10 mouse cellular contexts compared by ENCODE assay signal in the genomic region with DNA sequence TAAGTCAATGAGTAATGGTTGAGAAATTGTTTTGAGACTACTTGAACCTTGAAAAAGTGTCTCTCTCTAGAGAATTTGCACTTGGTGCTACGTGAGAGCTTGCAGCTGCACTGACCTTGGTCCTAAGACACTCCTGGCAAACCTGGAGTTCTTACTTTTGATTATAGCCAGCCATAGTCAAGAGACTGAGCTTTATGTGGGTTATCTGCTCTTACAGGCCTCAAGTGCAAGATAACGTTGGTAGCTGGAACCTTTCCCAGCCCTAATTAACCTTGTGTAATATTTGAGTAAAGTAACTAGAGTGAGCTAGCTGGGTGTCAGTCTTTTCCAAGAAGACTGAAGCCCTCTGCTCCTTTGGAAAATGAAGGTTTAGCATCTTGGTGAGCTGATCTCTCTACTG. TPM values are rescaled to one million over a fixed set of nuclear protein-coding genes. Genes with fewer than 3 reads are reported as not detected.
DNase-seq lines count a peak whose midpoint lies in the region; ATAC-seq and TF ChIP-seq lines count a peak whose summit lies in the region.
"Had no signal": no experiment of that assay in that cellular context is flagged by ENCODE, and none has a peak within 500 bp of the region (broad histone marks: within the 10 kb centered on the region; RNA-seq: fewer than 3 reads in every experiment).

No protein-coding gene starts in this region.

- H3K36me3 ChIP-seq in intestine, postnatal 0 days (ENCODE audit: control insufficient read depth, insufficient read depth) = no peaks in the 10 kb centered on the region

- H3K9ac ChIP-seq in intestine, postnatal 0 days (ENCODE audit: low read depth, low read length) = no peak overlapping the region

- H3K4me2 ChIP-seq in intestine, postnatal 0 days (replicated peaks; ENCODE audit: low read depth) = no peak overlapping the region

- 0 out of 2 replicates have a peak, but pooled peaks cover 9% of the 10 kb centered on the region for H3K4me1 ChIP-seq in intestine, postnatal 0 days (replicated peaks; ENCODE audit: control insufficient read depth, insufficient read depth, low read length)

- peak; percentile 25 to 36 for DNase-seq in heart, adult 18-20 months
- no peak for DNase-seq in heart, postnatal 25 days (ENCODE audit: low spot score)
- peak; percentile 52 for DNase-seq in MN1 (ENCODE audit: low spot score)
- peak; percentile 38 for DNase-seq in lung, postnatal 14 days
- no peak for DNase-seq in layer of hippocampus, adult 2 months (ENCODE audit: low spot score in 2 of 2)
- no peak for DNase-seq in adrenal gland, adult 2 months
- DNase-seq: kidney, adult 9 months; thymus, adult 18-20 months had no signal

- H3K9me3 ChIP-seq in intestine, postnatal 0 days (ENCODE audit: control insufficient read depth) = no peaks in the 10 kb centered on the region

- no peak for TF ChIP-seq CTCF in intestine, postnatal 0 days (IDR thresholded peaks at IDR 0.05; ENCODE audit: low read depth)
- TF ChIP-seq CTCF in layer of hippocampus, adult 2 months (conservative IDR thresholded peaks at IDR 0.05) = no peak

- no peaks in the 10 kb centered on the region for H3K27me3 ChIP-seq in intestine, postnatal 0 days (replicated peaks; ENCODE audit: control insufficient read depth, insufficient read depth, low read length)

- peak; percentile 63 for ATAC-seq in intestine, postnatal 0 days
- ATAC-seq in granulocyte monocyte progenitor cell, adult 5-6 weeks (replicated peaks; ENCODE audit: poor library complexity, severe bottlenecking) = no peak

- intact Hi-C loops in heart, postnatal 25 days (cut with DNase I) = no loop called here

- WGBS in intestine, postnatal 0 days = 30% methylated on average over 2 of the region's 2 CpGs

- H3K4me3 ChIP-seq in intestine, postnatal 0 days (ENCODE audit: low read depth, low read length) = no peak overlapping the region
- H3K4me3 ChIP-seq in layer of hippocampus, adult 2 months = no peak overlapping the region

- H3K27ac ChIP-seq in intestine, postnatal 0 days (ENCODE audit: low read depth, low read length) = no peak overlapping the region
- H3K27ac ChIP-seq in layer of hippocampus, adult 2 months = no peak overlapping the region

RNA-seq across cellular contexts. Expression of a gene that starts 25.5 kb away (rescaled TPM):
- total RNA-seq in heart, adult 18-20 months (2021) = 10 to 100 TPM; 17.4 to 21.0 TPM
- 10 to 100 TPM; 16.4 to 20.9 TPM for total RNA-seq in heart, postnatal 25 days (2021)
- polyA plus RNA-seq in intestine, postnatal 0 days (2015; fragmentation: Nextera tagmentation; extraction: Ambion mirVana) = 14.8 and 17.1 TPM in 2 replicates
- total RNA-seq in layer of hippocampus, adult 2 months (2021) = 10 to 100 TPM; 44.4 to 49.0 TPM
- total RNA-seq in adrenal gland, adult 2 months (2021) = 10 to 100 TPM; 21.1 to 31.4 TPM
- polyA plus RNA-seq in adrenal gland, adult 2 months (2012; rRNA removed) = 3.1 and 3.3 TPM in 2 replicates
- total RNA-seq in granulocyte monocyte progenitor cell, adult 5-6 weeks (2014; fragmentation: Nextera tagmentation) = 28.8 and 53.4 TPM in 2 replicates
- total RNA-seq in granulocyte monocyte progenitor cell, adult 5-6 weeks (2017) = 21.8 and 36.9 TPM in 2 replicates

RNA-seq across cellular contexts. Expression of a gene that starts 49.1 kb away (rescaled TPM):
- total RNA-seq in heart, adult 18-20 months (2021) = 10 to 100 TPM; 19.0 to 20.2 TPM
- 10 to 100 TPM; 15.0 to 16.6 TPM for total RNA-seq in heart, postnatal 25 days (2021)
- polyA plus RNA-seq in intestine, postnatal 0 days (2015; fragmentation: Nextera tagmentation; extraction: Ambion mirVana) = 6.5 and 6.7 TPM in 2 replicates
- total RNA-seq in layer of hippocampus, adult 2 months (2021) = 10 to 100 TPM; 69.1 to 71.2 TPM
- 1 to 10 TPM; 5.4 to 5.8 TPM for total RNA-seq in adrenal gland, adult 2 months (2021)
- polyA plus RNA-seq in adrenal gland, adult 2 months (2012; rRNA removed) = 2.8 and 3.7 TPM in 2 replicates
- total RNA-seq in granulocyte monocyte progenitor cell, adult 5-6 weeks (2014; fragmentation: Nextera tagmentation) = 2.4 and 2.6 TPM in 2 replicates
- 0.60 and 2.0 TPM in 2 replicates for total RNA-seq in granulocyte monocyte progenitor cell, adult 5-6 weeks (2017)

Comparison
In these comparisons a context has a peak if more than half of its experiments do, and no peak if none do; other contexts are left out.
1. DNase-seq: peak in heart, adult 18-20 months (2 of 2), MN1 (single experiment) and lung, postnatal 14 days (single experiment); none in heart, postnatal 25 days (single experiment), layer of hippocampus, adult 2 months (0 of 2) and adrenal gland, adult 2 months (single experiment).